Mouse (Mus musculus) layer of hippocampus, adult 18-20 months (tissue): ENCODE measurements around the gene Foxn3. TPM values are rescaled to one million over a fixed set of nuclear protein-coding genes. Genes with fewer than 3 reads are reported as not detected.

Experiments
- DNase-seq, 2 experiments: peaks; one replicate each; pipeline ENCODE4 v3.0.0; 2022; ENCODE audit warnings: low spot score in 2 of 2
- total RNA-seq, 2 experiments: library from RNA; stranded (reverse); gene quantifications; 2 replicates each; pipeline ENCODE4 v1.2.3; 2021

Foxn3 gene
- total RNA-seq, 2 experiments from 2014 or later = 51.4 to 54.4 TPM

GRCm38 (mm10) chr12:99562867-99563189 is 554 bp downstream of the Foxn3 start:
- no peak for DNase-seq

GRCm38 (mm10) chr12:99562073-99562866 is 1.1 kb downstream of the Foxn3 start:
- DNase-seq = peak; percentile 25 to 58

- no peak for DNase-seq
Observed at GRCm38 (mm10) chr12:99561333-99561766, 2.0 kb downstream of the Foxn3 start.

GRCm38 (mm10) chr12:99560701-99561332 is 2.6 kb downstream of the Foxn3 start:
- DNase-seq = no peak

GRCm38 (mm10) chr12:99559483-99559882 is 3.9 kb downstream of the Foxn3 start:
- DNase-seq = no peak

GRCm38 (mm10) chr12:99558476-99558875 is 4.9 kb downstream of the Foxn3 start:
- no peak for DNase-seq

- DNase-seq = no peak
Observed at GRCm38 (mm10) chr12:99557498-99557897, 5.9 kb downstream of the Foxn3 start.

- DNase-seq = no peak
Observed at GRCm38 (mm10) chr12:99550629-99551028, 12.8 kb downstream of the Foxn3 start.

- DNase-seq = no peak
Observed at GRCm38 (mm10) chr12:99549811-99550210, 13.6 kb downstream of the Foxn3 start.

GRCm38 (mm10) chr12:99548419-99548818 is 15.0 kb downstream of the Foxn3 start:
- no peak for DNase-seq

- no peak for DNase-seq
Observed at GRCm38 (mm10) chr12:99547295-99547694, 16.1 kb downstream of the Foxn3 start.

GRCm38 (mm10) chr12:99545270-99545770 is 18.1 kb downstream of the Foxn3 start:
- no peak for DNase-seq

- DNase-seq = no peak
Observed at GRCm38 (mm10) chr12:99544262-99545128, 18.9 kb downstream of the Foxn3 start.

GRCm38 (mm10) chr12:99543421-99544195 is 19.8 kb downstream of the Foxn3 start:
- no peak for DNase-seq

- DNase-seq = no peak
Observed at GRCm38 (mm10) chr12:99540201-99540600, 23.2 kb downstream of the Foxn3 start.

GRCm38 (mm10) chr12:99537316-99537715 is 26.1 kb downstream of the Foxn3 start:
- no peak for DNase-seq

GRCm38 (mm10) chr12:99536426-99536825 is 27.0 kb downstream of the Foxn3 start:
- no peak for DNase-seq

- DNase-seq = no peak
Observed at GRCm38 (mm10) chr12:99532342-99532741, 31.0 kb downstream of the Foxn3 start.

- no peak for DNase-seq
Observed at GRCm38 (mm10) chr12:99529687-99530411, 33.5 kb downstream of the Foxn3 start.

- DNase-seq = no peak
Observed at GRCm38 (mm10) chr12:99528958-99529357, 34.4 kb downstream of the Foxn3 start.
